1 mouse cellular context compared by ENCODE assay signal in genomic region chr1:172503111-172503997, GRCm38 (mm10).
TF ChIP-seq lines count a peak whose summit lies in the region.

No protein-coding gene starts in this region.

TF ChIP-seq in MEL, 35 proteins besides CTCF, POLR2A, EP300 and RAD21:
- TF ChIP-seq NELFE (IDR thresholded peaks at IDR 0.05; ENCODE audit: low read depth, low read length) (no peak), ETS1 (IDR thresholded peaks at IDR 0.05; ENCODE audit: low read depth, low read length) (0 out of 2 replicates have a peak, but pooled peaks have one; percentile 10)
